Mouse (Mus musculus) CH12.LX (cell line): ENCODE measurements around the gene Tmed6. TPM values are rescaled to one million over a fixed set of nuclear protein-coding genes. Genes with fewer than 3 reads are reported as not detected.

Experiments used
- DNase-seq: peaks from one replicate; pipeline ENCODE4 v3.0.0-alpha.2; 2013; ENCODE audit errors: extremely low read depth
- H3K27ac ChIP-seq: 2 replicates; pipeline ENCODE4 v1.5.1; 2012; ENCODE audit warnings: low read depth, mild to moderate bottlenecking, control low read depth, moderate library complexity; ENCODE audit not compliant: insufficient read depth
- H3K27me3 ChIP-seq: replicated peaks from 2 replicates; pipeline ENCODE3; 2012; ENCODE audit warnings: inconsistent platforms
- H3K36me3 ChIP-seq, 2 experiments: replicated peaks in 1 of 2; 2 replicates each; pipeline versions ENCODE3 to v1.6.1; 2012; ENCODE audit warnings: inconsistent platforms in 1 of 2, low read length in 1 of 2, mild to moderate bottlenecking in 1 of 2, mixed read lengths in 1 of 2, moderate library complexity in 1 of 2; ENCODE audit not compliant: control insufficient read depth in 1 of 2, insufficient read depth in 1 of 2
- H3K4me1 ChIP-seq, 2 experiments: 2 replicates each; pipeline ENCODE4 v1.6.1; 2012; ENCODE audit warnings: inconsistent platforms in 1 of 2, moderate library complexity in 1 of 2; ENCODE audit not compliant: insufficient read depth in 2 of 2, control insufficient read depth in 1 of 2
- H3K4me2 ChIP-seq: 2 replicates; pipeline ENCODE4 v1.6.1; 2012; ENCODE audit warnings: low read depth, mild to moderate bottlenecking, control low read depth; ENCODE audit not compliant: poor library complexity, insufficient read depth, severe bottlenecking
- H3K4me3 ChIP-seq, 3 experiments: fragments of 150-350 bp in 1 of 3; sonication (generic) in 1 of 3; replicated peaks in 1 of 3; 2 replicates each; pipeline versions ENCODE3 to v1.5.1; 2011 to 2012; ENCODE audit warnings: low read depth in 2 of 3, low read length in 2 of 3, mild to moderate bottlenecking in 2 of 3, moderate library complexity in 2 of 3, control low read depth in 1 of 3, improper control_type of control experiment in 1 of 3, inconsistent platforms in 1 of 3, mixed read lengths in 1 of 3; ENCODE audit not compliant: poor library complexity in 1 of 3
- H3K79me2 ChIP-seq: replicated peaks from 2 replicates; pipeline ENCODE4 v1.6.1; 2012; ENCODE audit warnings: mild to moderate bottlenecking, moderate library complexity; ENCODE audit not compliant: control insufficient read depth, poor library complexity, insufficient read depth, severe bottlenecking; ENCODE audit errors: extremely low read depth
- H3K9ac ChIP-seq: 2 replicates; pipeline ENCODE4 v1.6.1; 2012; ENCODE audit warnings: low read depth, mild to moderate bottlenecking, control low read depth, moderate library complexity; ENCODE audit not compliant: insufficient read depth
- H3K9me3 ChIP-seq: replicated peaks from 2 replicates; pipeline ENCODE3; 2012; ENCODE audit warnings: low read length, inconsistent platforms, mixed read lengths
- BHLHE40 ChIP-seq: IDR thresholded peaks from 2 replicates; pipeline ENCODE4 v1.6.1; 2011; ENCODE audit warnings: mild to moderate bottlenecking, low read depth, low read length, improper control_type of control experiment
- ELF1 ChIP-seq: IDR thresholded peaks from 2 replicates; pipeline ENCODE4 v1.6.1; 2014; ENCODE audit warnings: low read depth, mild to moderate bottlenecking, inconsistent platforms, low read length, improper control_type of control experiment
- ETS1 ChIP-seq: conservative IDR thresholded peaks from 2 replicates; pipeline ENCODE4 v1.6.1; 2012; ENCODE audit warnings: low read depth, mild to moderate bottlenecking, inconsistent platforms, low read length, improper control_type of control experiment, moderate library complexity
- HCFC1 ChIP-seq: IDR thresholded peaks from 2 replicates; pipeline ENCODE4 v1.6.1; 2012; ENCODE audit warnings: low read depth, mild to moderate bottlenecking, inconsistent platforms, low read length, improper control_type of control experiment
- MEF2A ChIP-seq: IDR thresholded peaks from 2 replicates; pipeline ENCODE4 v1.6.1; 2014; ENCODE audit warnings: low read depth, mild to moderate bottlenecking, inconsistent platforms, low read length, improper control_type of control experiment, borderline replicate concordance
- NRF1 ChIP-seq: IDR thresholded peaks from 2 replicates; pipeline ENCODE4 v1.6.1; 2014; ENCODE audit warnings: low read depth, mild to moderate bottlenecking, inconsistent platforms, low read length, improper control_type of control experiment, moderate library complexity
- POLR2AphosphoS2 ChIP-seq: IDR thresholded peaks from 2 replicates; pipeline ENCODE4 v1.6.1; 2011; ENCODE audit warnings: low read depth, low read length, improper control_type of control experiment
- TBP ChIP-seq: conservative IDR thresholded peaks from 2 replicates; pipeline ENCODE4 v1.6.1; 2011; ENCODE audit warnings: low read depth, low read length, improper control_type of control experiment
- UBTF ChIP-seq: IDR thresholded peaks from 2 replicates; pipeline ENCODE4 v1.6.1; 2012; ENCODE audit warnings: low read depth, mild to moderate bottlenecking, inconsistent platforms, low read length, improper control_type of control experiment, moderate library complexity
- USF1 ChIP-seq: IDR thresholded peaks from 2 replicates; pipeline ENCODE4 v1.6.1; 2014; ENCODE audit warnings: low read depth, mild to moderate bottlenecking, inconsistent platforms, low read length, improper control_type of control experiment
- USF2 ChIP-seq: conservative IDR thresholded peaks from 2 replicates; pipeline ENCODE4 v1.6.1; 2011; ENCODE audit warnings: low read depth, low read length, improper control_type of control experiment
- ZKSCAN1 ChIP-seq: IDR thresholded peaks from 2 replicates; pipeline ENCODE4 v1.6.1; 2012; ENCODE audit warnings: low read depth, inconsistent platforms, low read length, improper control_type of control experiment, borderline replicate concordance
- ZNF384 ChIP-seq: IDR thresholded peaks from 2 replicates; pipeline ENCODE4 v1.6.1; 2012; ENCODE audit warnings: low read depth, low read length, improper control_type of control experiment, inconsistent platforms
- dilution Hi-C: fragments of 300-500 bp; cut with MboI; formaldehyde crosslinking; loops from 2 replicates; pipeline ENCODE4 v1.14.3; 2020; ENCODE audit warnings: low sequenced_read_pairs; ENCODE audit not compliant: extremely low pct_unique_long_range_greater_than_20kb, extremely low pct_ligation_motif_present
- in situ Hi-C: fragments of 300-500 bp; cut with MboI; formaldehyde crosslinking; loops from 3 replicates; pipeline ENCODE4 v1.14.3; 2019; ENCODE audit warnings: low sequenced_read_pairs, low pct_ligation_motif_present, low pct_unique_long_range_greater_than_20kb, mixed read lengths
- polyA plus RNA-seq: library from polyadenylated mRNA; unstranded; fragments of >175 nt; gene quantifications from 2 replicates; pipeline ENCODE4 v1.2.1, GENCODE M21; 2012; ENCODE audit warnings: low read depth; ENCODE audit not compliant: insufficient read length
- total RNA-seq, 2 experiments: library from RNA; depleted of rRNA; stranded (reverse); fragments of 300-350 nt in 1 of 2; fragments of >200 nt in 1 of 2; gene quantifications; 2 replicates each; pipeline ENCODE4 v1.2.3; 2012 to 2014

The Tmed6 gene
- total and polyA plus RNA-seq, 3 experiments: 0.36 to 0.97 TPM; not detected in 1

- no peaks in the 10 kb centered on the region for H3K79me2 ChIP-seq
- no peak overlapping the region for H3K27ac ChIP-seq
- dilution Hi-C loops: no loop called here
- no peak for DNase-seq
- H3K36me3 ChIP-seq: no peaks in the 10 kb centered on the region
- H3K9me3 ChIP-seq: no peaks in the 10 kb centered on the region
- H3K4me3 ChIP-seq: no peak overlapping the region
- no peaks in the 10 kb centered on the region for H3K27me3 ChIP-seq
- H3K4me1 ChIP-seq: peaks cover 0 to 2% of the 10 kb centered on the region in 2 experiments; a peak in 1 of 4 replicates
- TF ChIP-seq POLR2AphosphoS2: no peak
- TF ChIP-seq MEF2A: no peak
- TF ChIP-seq ELF1: no peak
- TF ChIP-seq ZKSCAN1: no peak
- 0 out of 2 replicates have a peak, but pooled peaks have one; percentile 14 for TF ChIP-seq ZNF384
- no peak for TF ChIP-seq ETS1
- no peak for TF ChIP-seq NRF1
- no peak for TF ChIP-seq HCFC1
- no peak for TF ChIP-seq UBTF
- 0 out of 2 replicates have a peak, but pooled peaks have one; percentile 1 for TF ChIP-seq USF1
- no peak for TF ChIP-seq USF2
- TF ChIP-seq TBP: no peak
- TF ChIP-seq, all 38 proteins: peak for 2
- in situ Hi-C loops: loop anchor here (5.0 to 25.0 kb wide), 2 partner anchors 208 to 448 kb away; no protein-coding TSS in a partner anchor
- Histone ChIP-seq H3K4me2 (no peak overlapping the region), H3K9ac (no peak overlapping the region)
These were observed 48.9 kb upstream of the Tmed6 start for GRCm38 (mm10) chr8:107114150-107115007.

GRCm38 (mm10) chr8:107113209-107113608, 47.8 kb upstream of the Tmed6 start:
- in situ Hi-C loops: loop anchor here (5.0 to 25.0 kb wide), 2 partner anchors 209 to 449 kb away; no protein-coding TSS in a partner anchor
- DNase-seq: no peak

More at GRCm38 (mm10) chr8:107113209-107113608, 47.8 kb upstream of the Tmed6 start:
- TF ChIP-seq BHLHE40: no peak
- peak; percentile 30; the same call in 1 of the 2 replicates for TF ChIP-seq ZNF384
- dilution Hi-C loops: no loop called here
- H3K9me3 ChIP-seq: no peaks in the 10 kb centered on the region
- H3K79me2 ChIP-seq: no peaks in the 10 kb centered on the region
- H3K9ac ChIP-seq: no peak overlapping the region
- no peak overlapping the region for H3K4me2 ChIP-seq
- H3K27ac ChIP-seq: no peak overlapping the region
- no peaks in the 10 kb centered on the region for H3K27me3 ChIP-seq
- peaks cover 0 to 2% of the 10 kb centered on the region in 2 experiments; a peak in 1 of 4 replicates for H3K4me1 ChIP-seq
- no peaks in the 10 kb centered on the region for H3K36me3 ChIP-seq
- H3K4me3 ChIP-seq: no peak overlapping the region
